In the genomic region with DNA sequence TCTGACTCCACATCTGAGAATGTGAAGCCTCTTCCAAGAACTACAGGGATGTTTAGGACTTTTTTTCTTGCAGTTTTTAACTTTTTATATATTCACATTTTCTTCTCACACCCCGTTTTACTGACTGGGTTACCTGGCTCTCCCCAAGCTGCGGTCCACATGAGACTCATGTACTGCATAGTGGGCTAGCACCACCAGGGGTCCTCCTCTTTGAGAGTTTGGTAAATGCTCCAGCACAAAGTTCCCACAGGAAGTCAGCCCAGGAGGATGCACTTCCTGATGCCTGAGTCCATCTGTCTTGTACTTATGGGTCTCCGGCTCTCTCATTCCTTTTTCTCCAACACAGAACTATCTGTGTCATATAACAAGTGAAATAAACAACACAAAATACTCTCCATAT, we compare ENCODE assay signal across 13 mouse cellular contexts. TPM values are rescaled to one million over a fixed set of nuclear protein-coding genes. Genes with fewer than 3 reads are reported as not detected.
DNase-seq lines count a peak whose midpoint lies in the region; ATAC-seq lines count a peak whose summit lies in the region.
"Had no signal": no experiment of that assay in that cellular context is flagged by ENCODE, and none has a peak within 500 bp of the region (broad histone marks: within the 10 kb centered on the region; RNA-seq: fewer than 3 reads in every experiment).

No protein-coding gene starts in this region.

- no peaks in the 10 kb centered on the region for H3K4me1 ChIP-seq in kidney, embryonic 16.5 days (ENCODE audit: insufficient read depth, low read length)

- no peak for ATAC-seq in kidney, embryonic 16.5 days (ENCODE audit: low FRiP score, low TSS enrichment)
- ATAC-seq in cerebellum, adult (ENCODE audit: insufficient number of reproducible peaks, low FRiP score, low TSS enrichment), result no peak
- ATAC-seq: hindbrain, embryonic 16.5 days; Patski had no signal

- peak; percentile 41 for DNase-seq in embryo, embryonic 10 days (ENCODE audit: low spot score)
- no peak for DNase-seq in embryo, embryonic 9.5 days (ENCODE audit: extremely low spot score)
- DNase-seq in kidney, adult 18-20 months, result peak; percentile 9
- peak; percentile 37 for DNase-seq in ES-CJ7 (ENCODE audit: low read depth, low spot score)
- DNase-seq in kidney, postnatal 25 days, result peak; percentile 44 to 50
- DNase-seq in gastrocnemius, postnatal 4 days (ENCODE audit: low spot score in 2 of 2), result no peak
- DNase-seq: B cell, adult 2 months; cerebellum, postnatal 14 days; thymus, postnatal 14 days had no signal

- no peak overlapping the region for H3K27ac ChIP-seq in kidney, embryonic 16.5 days (ENCODE audit: low read length)

- WGBS in kidney, embryonic 16.5 days, result 87% methylated on average over 3 of the region's 3 CpGs

- peaks cover 40% of the 10 kb centered on the region for H3K36me3 ChIP-seq in kidney, embryonic 16.5 days (ENCODE audit: insufficient read depth, low read length)

- H3K9ac ChIP-seq in kidney, embryonic 16.5 days (replicated peaks; ENCODE audit: low read length), result no peak overlapping the region

- H3K27me3 ChIP-seq in kidney, embryonic 16.5 days (ENCODE audit: insufficient read depth, low read length), result no peaks in the 10 kb centered on the region
- H3K27me3 ChIP-seq: Patski had no signal

- no peaks in the 10 kb centered on the region for H3K9me3 ChIP-seq in kidney, embryonic 16.5 days (ENCODE audit: low read length)

- no peak overlapping the region for H3K4me2 ChIP-seq in kidney, embryonic 16.5 days (replicated peaks; ENCODE audit: low read depth, low read length)

- H3K4me3 ChIP-seq in kidney, embryonic 16.5 days (ENCODE audit: low read length), result no peak overlapping the region

RNA-seq across cellular contexts. Expression of a gene that starts 35.1 kb away (rescaled TPM):
- polyA plus RNA-seq in kidney, embryonic 16.5 days (2015; fragmentation: Nextera tagmentation; extraction: Ambion mirVana), result 9.2 and 10.2 TPM in 2 replicates
- total RNA-seq in gastrocnemius, postnatal 4 days (2021), result 10 to 100 TPM; 34.2 to 45.1 TPM

Comparison
In these comparisons a context has a peak if more than half of its experiments do, and no peak if none do; other contexts are left out.
1. DNase-seq: peak in embryo, embryonic 10 days (single experiment), kidney, adult 18-20 months (single experiment), ES-CJ7 (single experiment) and kidney, postnatal 25 days (2 of 2); none in embryo, embryonic 9.5 days (single experiment) and gastrocnemius, postnatal 4 days (0 of 2).